Mouse (Mus musculus) urinary bladder, postnatal 4 days (tissue): ENCODE results near the gene Sertad3.
"Not testable (repeated sequence)": the region's sequence is repeated elsewhere in the genome, so short reads cannot be mapped to it uniquely, and the experiment has no call there.

Experiments
- DNase-seq, 2 experiments: peaks; one replicate each; pipeline ENCODE4 v3.0.0; 2021 to 2022; ENCODE audit warnings: low spot score in 2 of 2

The Sertad3 gene

DNA sequence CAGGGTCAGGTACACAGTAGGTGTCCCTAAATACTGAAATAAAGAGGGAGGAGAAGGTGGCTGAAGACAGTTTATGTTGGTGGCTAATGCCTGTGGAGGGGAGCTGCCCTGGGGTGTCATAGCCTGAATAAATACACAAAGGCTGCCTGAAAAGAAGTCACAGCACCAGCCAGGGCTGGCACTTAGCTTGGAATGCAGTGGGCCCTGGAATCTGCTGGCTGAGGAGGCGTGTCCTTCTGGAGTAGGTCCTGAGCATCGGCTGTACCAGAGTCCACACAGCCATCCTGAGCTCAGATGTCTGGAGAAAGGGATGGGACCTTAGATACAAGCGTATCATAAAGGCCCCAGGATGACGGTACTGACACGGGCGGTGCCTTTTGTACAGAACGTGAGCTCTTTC is 18.3 kb downstream of the Sertad3 start:
- DNase-seq: no peak

DNA sequence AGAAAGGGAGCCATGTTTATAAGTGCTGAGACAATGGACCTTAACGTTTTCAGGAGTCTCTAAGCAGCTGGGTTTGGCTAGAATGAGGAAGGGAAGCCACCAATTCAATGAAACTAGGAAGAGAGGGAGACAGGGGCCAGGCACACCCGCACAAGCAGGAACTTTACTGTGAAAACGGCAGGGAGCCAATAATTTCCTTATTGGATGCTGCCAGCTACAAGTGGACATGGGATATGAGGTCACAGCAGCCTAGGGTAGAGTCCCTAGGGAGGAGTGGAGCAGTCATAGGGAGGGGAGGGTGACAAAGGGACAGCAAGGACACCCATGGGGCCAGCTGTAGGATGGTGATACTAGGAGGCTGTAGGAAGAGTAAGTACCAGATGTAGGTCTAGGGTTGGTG is 19.5 kb downstream of the Sertad3 start:
- no peak for DNase-seq

DNA sequence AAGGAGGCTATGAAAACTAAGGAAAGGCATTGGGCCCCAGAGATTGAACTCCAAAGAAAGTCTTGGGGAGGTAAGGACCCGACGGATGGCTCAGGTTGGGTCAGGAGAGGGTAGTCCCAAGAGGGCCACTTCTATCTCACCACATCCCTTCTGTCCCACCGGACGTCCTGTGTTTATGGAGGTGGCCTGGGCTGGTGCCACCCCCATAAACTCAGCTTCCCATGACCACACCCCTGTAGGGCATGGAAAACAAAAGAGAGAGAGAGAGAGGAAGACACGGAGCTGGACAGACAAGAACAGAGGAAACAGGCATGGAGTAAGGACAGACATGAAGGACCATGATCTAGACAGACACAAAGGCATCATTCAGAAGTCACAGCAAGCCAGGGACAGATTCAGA is 19.9 kb downstream of the Sertad3 start:
- no peak for DNase-seq

DNA sequence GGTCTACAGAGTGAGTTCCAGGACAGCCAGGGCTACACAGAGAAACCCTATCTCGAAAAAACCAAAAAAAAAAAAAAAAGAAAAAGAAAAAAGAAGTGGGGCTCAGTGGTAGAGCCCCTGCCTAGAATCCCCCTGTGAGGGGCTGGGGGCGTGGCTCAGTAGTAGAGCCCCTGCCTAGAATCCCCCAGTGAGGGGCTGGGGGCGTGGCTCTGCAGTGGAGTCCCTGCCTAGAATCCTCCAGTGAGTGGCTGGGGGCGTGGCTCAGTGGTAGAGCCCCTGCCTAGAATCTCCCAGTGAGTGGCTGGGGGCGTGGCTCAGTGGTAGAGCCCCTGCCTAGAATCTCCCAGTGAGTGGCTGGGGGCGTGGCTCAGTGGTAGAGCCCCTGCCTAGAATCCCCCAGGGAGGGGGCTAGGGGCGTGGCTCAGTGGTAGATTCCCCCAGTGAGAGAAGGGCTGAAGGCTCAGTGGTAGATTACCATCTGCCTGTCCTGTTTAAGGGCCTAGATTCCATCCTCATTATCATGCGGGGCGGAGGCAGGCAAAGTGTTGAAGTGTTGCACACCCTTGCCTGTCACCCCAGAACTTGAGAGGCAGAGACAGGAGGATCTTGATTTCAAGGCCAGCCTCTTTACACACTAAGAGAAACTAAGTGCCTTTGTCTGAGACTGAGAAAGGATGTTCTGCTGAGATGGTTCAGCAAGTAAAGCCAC is 21.2 kb downstream of the Sertad3 start:
- not testable (repeated sequence) for DNase-seq

DNA sequence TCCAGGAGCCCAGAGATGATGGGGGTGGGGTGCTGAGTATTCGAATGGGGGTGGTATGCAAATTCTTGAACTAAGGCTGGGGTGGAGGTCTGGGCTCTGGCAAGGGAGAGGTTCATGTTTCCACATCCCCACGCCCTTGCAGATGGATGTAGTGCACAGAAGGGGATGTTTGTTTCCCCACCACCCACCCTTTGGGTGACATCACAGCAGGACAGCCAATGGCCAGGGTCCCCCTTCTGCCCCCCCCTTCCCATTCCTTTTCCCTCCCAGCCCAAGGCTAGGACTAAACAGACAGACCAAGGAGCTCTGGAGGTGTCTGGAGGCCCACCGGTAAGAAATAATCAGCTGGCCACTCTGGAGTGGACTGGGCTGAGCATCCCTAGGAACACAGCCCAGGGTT is 25.5 kb downstream of the Sertad3 start, which contains the start of gene Prx:
Gene Prx (plus strand): TSS at position 289 of the 400 bp plus-strand sequence.
- no peak for DNase-seq

DNA sequence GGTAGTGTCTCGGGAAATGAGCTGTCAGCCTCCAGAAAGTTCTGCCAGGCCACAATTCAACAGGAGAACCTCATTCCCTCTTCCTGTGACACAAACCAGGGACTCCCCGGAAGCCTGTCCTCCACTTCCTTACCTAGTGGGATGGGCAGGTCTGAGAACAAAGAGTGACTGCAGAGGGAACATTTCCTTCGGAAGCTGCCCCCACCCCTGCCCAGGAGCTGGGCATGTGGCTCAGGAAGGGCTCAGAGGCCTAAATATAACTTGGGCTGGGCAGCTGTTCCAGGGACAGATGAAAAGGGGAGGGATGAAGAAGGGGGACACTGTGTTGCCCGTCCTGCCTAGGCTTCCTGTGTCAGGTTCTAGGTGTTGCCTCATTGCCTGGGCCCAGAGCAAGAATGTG is 28.1 kb downstream of the Sertad3 start:
- DNase-seq: no peak

DNA sequence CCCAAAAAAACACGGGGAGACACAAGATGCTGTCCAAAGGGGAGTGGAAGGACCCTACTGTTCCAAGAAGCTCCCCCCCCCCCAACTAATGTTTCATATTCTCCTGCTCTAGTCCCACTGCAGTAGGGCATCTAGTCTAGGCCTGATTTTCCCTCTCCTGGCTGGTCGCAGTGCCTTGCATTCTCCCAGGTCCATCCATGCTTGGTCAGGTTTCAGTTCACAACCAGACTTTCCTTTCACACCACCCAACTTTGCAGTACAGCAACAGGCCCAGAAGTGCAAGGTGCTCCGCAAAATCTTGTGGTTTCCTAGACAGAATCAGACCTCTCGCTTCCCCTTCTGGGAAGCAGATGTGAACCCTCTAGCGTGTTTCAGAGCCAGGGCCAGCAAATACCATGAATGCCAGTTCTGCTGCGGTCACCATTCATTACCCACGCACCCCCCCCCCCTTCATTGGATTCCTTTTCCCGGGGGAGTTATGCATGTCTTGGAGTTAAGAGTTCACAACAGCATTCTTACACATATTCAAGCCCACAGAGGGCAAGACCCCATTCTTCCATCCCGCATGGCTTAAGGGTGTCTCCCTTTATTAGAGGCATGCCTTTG is 33.3 kb downstream of the Sertad3 start:
- DNase-seq: no peak

DNA sequence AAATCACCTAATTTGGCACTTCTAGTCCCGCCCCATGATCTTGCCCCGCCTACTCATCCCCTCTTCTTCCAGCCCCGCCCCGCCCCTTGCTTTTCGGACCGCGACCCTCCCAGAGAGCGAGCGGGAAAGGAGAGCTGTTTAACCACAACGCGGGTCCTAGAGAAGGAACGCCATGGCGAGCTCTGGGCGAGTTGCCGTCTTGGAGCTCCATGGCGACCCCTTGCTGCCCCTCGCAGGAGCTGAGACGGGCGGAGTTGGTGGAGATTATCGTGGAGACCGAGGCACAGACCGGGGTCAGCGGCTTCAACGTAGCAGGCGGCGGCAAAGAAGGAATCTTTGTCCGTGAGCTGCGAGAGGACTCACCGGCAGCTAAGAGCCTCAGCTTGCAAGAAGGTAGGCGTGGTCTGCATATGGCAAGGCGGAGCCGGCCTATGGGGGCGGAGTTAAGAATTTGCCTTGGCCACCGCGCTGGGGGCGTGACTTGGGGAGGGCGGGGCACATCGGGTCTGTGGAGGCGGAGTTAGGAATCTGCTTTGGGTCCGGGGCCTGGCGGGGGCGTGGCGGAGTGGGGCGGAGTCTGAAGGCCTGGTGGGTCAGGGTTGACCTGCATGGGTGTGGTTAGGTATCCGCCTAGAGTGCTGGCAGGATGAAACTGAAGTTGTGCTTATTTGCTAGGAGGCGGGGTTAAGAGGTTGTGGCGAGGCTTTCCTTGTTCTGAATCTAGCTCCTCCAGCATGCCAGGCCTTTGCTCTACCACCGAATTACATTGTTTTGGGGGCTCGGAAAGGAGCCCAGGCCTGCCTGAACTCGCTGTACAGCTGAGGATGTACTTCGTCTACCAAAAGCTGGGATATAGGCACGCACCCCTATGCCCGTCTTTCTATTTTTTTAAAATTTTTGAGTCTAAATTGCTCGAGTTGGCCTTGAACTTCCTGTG is 34.4 kb downstream of the Sertad3 start:
- DNase-seq: peak; percentile 99 to 100

DNA sequence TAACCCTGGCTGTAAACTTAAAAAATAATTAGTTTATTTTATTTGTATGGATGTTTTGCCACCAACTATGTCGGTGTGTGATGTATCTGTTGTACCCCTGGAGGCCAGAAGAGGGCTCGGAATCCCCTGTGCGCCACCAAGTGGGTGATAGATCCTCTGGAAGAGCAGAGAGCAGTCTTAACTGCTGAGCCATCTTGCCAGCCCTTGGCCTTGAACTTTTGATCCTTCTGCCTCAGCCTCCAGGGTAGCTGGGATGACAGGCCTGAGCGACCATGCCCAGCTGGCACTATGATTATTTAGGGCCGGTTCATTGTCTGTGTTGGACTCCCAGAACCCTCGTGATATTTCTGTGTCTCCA is 35.1 kb downstream of the Sertad3 start:
- DNase-seq: peak in 1 of 2 experiments; percentile 59

DNA sequence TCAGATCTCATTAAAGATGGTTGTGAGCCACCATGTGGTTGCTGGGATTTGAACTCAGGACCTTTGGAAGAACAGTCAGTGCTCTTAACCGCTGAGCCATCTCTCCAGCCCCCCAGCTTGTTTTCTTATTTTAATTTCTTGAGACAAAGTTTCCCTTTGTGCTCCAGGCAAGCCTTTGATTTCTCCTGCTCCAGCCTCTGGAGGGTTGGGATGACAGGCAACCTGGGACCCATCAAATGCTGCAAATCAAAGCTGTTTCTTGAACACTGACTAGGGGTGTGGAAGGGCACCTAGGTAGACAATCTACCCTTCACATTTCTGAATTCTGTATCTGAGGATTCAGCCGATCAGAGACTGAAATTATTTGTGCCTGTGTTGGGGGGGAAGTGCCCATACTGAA is 37.2 kb downstream of the Sertad3 start:
- no peak for DNase-seq

DNA sequence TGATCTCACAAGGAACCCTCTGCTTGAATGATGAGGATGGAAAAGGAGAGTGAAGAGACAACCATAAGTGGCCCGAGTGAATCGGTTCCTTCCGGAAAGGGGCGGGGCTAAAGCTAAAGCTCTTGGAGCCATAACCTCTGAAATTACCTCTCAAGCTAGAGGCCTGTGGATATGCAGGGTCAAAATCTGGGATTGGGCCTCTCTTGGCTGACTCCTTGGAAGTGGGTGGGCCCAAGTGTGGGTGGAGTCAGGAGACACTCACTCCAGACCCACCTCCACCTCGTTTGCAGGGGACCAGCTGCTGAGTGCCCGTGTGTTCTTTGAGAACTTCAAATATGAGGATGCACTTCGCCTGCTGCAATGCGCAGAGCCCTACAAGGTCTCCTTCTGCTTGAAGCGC is 41.4 kb downstream of the Sertad3 start:
- no peak for DNase-seq

DNA sequence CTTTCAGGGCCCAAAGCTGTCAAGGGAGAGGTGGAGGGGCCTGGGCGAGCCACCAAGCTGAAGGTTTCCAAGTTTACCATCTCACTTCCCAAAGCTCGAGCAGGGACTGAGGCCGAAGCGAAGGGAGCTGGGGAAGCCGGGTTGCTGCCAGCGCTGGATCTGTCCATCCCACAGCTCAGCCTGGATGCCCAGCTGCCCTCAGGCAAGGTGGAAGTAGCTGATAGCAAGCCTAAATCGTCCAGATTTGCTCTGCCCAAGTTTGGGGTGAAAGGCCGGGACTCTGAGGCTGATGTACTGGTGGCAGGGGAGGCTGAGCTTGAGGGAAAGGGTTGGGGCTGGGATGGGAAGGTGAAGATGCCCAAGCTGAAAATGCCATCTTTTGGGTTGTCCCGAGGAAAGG is 44.7 kb downstream of the Sertad3 start:
- DNase-seq: no peak

DNA sequence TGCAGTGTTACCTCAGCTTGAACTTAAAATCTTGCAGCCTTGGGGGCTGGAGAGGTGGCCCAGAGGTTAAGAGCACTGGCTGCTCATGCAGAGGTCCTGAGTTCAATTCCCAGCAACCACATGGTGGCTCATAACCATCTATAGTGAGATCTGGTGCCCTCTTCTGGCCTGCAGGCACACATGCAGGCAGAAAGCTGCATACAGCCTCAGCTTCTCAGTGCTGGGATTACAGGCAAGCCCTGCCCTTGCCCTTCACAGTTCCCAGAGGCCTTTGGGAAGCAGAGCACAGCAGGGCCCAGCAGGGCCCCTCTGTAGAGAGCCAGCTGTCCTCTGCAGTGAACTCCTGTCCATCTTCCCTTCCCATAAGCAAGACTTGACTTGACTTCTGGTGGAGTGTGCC is 46.5 kb downstream of the Sertad3 start:
- no peak for DNase-seq

DNA sequence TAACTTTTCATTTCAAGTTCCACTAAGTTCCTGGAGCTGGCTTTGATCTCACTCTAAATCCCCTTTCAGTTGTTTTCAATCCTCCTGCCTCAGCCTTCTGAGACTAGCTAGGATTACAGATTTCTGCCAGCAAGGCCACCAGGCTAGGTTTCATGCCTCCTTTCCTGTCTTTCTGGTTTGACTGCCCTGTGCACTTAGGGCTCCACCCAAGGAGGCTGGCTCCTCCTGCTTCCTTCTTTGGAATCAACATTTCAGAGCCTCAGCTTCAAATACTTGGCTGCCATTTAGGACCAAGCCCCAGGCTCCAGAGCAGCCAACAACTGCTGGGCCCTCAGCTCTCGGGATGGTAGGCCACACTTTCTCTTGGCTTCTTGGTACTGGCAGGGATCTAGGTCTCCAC is 47.0 kb downstream of the Sertad3 start:
- no peak for DNase-seq

DNA sequence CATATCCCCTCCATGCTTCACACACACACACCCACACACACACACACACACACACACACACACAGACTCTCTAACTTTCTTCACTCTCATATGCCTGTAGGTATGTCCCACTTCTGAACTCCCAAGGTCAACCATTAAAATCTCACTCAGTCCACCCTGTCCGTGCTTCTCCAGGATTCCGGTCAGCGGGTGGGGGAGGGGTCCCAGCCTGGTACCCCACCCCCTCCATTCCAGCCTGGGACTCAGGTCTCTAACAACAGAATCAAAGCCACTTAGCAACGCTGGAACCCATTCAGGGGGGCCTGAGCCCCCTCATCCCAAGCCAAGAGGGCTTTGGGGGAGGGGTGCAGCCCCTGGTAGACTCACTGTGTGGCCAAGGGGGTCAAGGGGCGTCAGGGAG is 49.4 kb downstream of the Sertad3 start, which contains the start of gene Hipk4:
Gene Hipk4 (plus strand): TSS at position 301 of the 400 bp plus-strand sequence.
- no peak for DNase-seq

DNA sequence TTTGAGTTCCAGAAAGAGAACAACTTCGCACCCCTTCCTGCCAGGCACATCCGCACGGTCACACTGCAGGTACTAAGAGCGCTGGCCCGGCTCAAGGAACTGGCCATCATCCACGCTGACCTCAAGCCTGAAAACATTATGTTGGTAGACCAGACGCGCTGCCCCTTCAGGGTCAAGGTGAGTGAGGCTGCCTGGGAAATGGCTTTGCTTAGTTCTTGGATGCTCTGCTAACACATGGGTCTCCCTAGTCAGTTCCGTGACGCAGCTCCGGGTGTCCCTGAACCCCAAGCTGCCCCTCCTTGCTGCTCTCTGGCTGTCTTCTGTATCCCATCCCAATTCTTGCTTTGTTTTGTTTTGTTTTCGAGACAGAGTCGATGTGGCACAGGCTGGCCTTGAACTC is 50.2 kb downstream of the Sertad3 start:
- DNase-seq: no peak

DNA sequence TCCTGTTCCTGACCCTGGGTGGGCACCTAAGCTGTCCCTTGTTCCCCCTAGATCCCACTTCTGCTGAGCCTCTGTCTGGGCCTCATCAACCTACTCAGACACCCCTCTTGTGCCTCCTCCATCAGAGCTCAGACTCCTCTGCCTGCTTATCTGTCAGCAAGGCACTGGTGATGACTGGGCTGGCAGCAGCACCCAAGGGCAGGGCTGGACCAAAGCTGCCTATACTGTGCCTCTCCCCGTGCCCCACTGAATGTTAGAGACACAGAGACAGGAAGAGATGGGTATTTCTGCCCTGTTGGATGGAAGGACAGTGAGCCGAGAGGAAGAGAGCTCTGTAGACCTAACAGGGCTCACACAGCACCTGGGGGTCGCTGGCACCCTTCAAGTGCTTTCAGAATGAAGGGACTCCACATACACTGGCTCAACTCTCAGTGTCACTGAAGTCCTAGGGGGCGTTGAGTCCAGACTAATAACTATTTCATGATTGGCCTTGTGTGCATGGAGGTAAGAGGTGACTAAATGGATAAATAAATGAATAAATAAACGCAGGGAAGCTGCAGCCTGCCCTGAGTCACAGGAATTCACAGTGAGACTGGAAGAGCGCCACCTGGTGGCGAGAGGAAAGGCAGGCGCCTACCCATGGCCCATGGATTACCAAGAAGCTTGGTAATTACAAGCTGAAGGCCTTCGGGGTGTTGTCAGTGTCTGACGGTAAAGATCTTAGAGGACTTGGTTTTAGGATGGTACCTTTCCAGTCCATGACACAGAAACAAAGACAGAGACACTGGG is 52.7 kb downstream of the Sertad3 start:
- DNase-seq: peak in 1 of 2 experiments; percentile 60
